Mouse (Mus musculus) adrenal gland, postnatal 4 days (tissue): ENCODE results near the gene Slc43a1. TPM values are rescaled to one million over a fixed set of nuclear protein-coding genes. Genes with fewer than 3 reads are reported as not detected.
"Not testable (repeated sequence)": the region's sequence is repeated elsewhere in the genome, so short reads cannot be mapped to it uniquely, and the experiment has no call there.

Source experiments
- DNase-seq, 2 experiments: peaks; one replicate each; pipeline ENCODE4 v3.0.0; 2021 to 2022; ENCODE audit warnings: low spot score in 2 of 2, mixed read lengths in 2 of 2
- long read RNA-seq, 2 experiments: library from polyadenylated mRNA; stranded (forward); transcript quantifications; one replicate each; pipeline ENCODE4 v2.0.0; 2021
- total RNA-seq, 2 experiments: library from RNA; stranded (reverse); gene quantifications; 2 replicates each; pipeline ENCODE4 v1.2.3; 2021

The Slc43a1 gene
- 10 to 100 TPM in 1 of 2 experiments, 1 to 10 TPM in 1; 8.8 to 11.1 TPM for total RNA-seq
- long read RNA-seq, experiment 1, partial matches to known transcripts: 0 of 4 reads
- long read RNA-seq, experiment 1, other reads (novel, unspliced or antisense): 0 of 4 reads
- long read RNA-seq, experiment 2, transcript Slc43a1-203 (14 exons, 2,487 nt): major isoform, 6 of 13 reads
- long read RNA-seq, experiment 2, partial matches to known transcripts: 2 of 13 reads
- long read RNA-seq, experiment 2, other reads (novel, unspliced or antisense): 2 of 13 reads

- no peak for DNase-seq
These were observed at the start of gene Slc43a1 for GRCm38 (mm10) chr2:84838593-84838949. Gene Slc43a1 (plus strand): TSS chr2:84838850.

- no peak for DNase-seq
These were observed 48.2 kb upstream of the Slc43a1 start for GRCm38 (mm10) chr2:84790418-84790817.

- DNase-seq: no peak
These were observed 46.1 kb upstream of the Slc43a1 start for GRCm38 (mm10) chr2:84792516-84792915.

- no peak for DNase-seq
These were observed 45.5 kb upstream of the Slc43a1 start for GRCm38 (mm10) chr2:84793154-84793553.

- DNase-seq: no peak
These were observed 44.8 kb upstream of the Slc43a1 start for GRCm38 (mm10) chr2:84793871-84794270.

- DNase-seq: peak; percentile 43 to 62
These were observed 40.7 kb upstream of the Slc43a1 start for GRCm38 (mm10) chr2:84797833-84798492.

GRCm38 (mm10) chr2:84798493-84798921, 40.1 kb upstream of the Slc43a1 start, which contains the start of gene Ube2l6:
Gene Ube2l6 (plus strand): TSS chr2:84798828.
- peak; percentile 32 to 55 for DNase-seq

GRCm38 (mm10) chr2:84799041-84799561, 39.5 kb upstream of the Slc43a1 start:
- peak in 1 of 2 experiments; percentile 41 for DNase-seq

- DNase-seq: no peak
These were observed 38.3 kb upstream of the Slc43a1 start for GRCm38 (mm10) chr2:84800304-84800703.

- not testable (repeated sequence) for DNase-seq
These were observed 37.4 kb upstream of the Slc43a1 start for GRCm38 (mm10) chr2:84801223-84801622.

- no peak for DNase-seq
These were observed 34.7 kb upstream of the Slc43a1 start for GRCm38 (mm10) chr2:84803963-84804362.

GRCm38 (mm10) chr2:84806546-84806945, 32.1 kb upstream of the Slc43a1 start:
- no peak for DNase-seq

- no peak for DNase-seq
These were observed 29.3 kb upstream of the Slc43a1 start for GRCm38 (mm10) chr2:84809330-84809729.

- DNase-seq: no peak
These were observed 28.1 kb upstream of the Slc43a1 start for GRCm38 (mm10) chr2:84810526-84810885.

GRCm38 (mm10) chr2:84810886-84811577, 27.6 kb upstream of the Slc43a1 start:
- DNase-seq: peak; percentile 64 to 73

GRCm38 (mm10) chr2:84811880-84812279, 26.8 kb upstream of the Slc43a1 start:
- DNase-seq: no peak

- no peak for DNase-seq
These were observed 26.0 kb upstream of the Slc43a1 start for GRCm38 (mm10) chr2:84812676-84813075.

GRCm38 (mm10) chr2:84819861-84820260, 18.8 kb upstream of the Slc43a1 start:
- DNase-seq: no peak

- DNase-seq: no peak
These were observed 16.1 kb upstream of the Slc43a1 start, which contains the start of gene Smtnl1 for GRCm38 (mm10) chr2:84822552-84822951. Gene Smtnl1 (minus strand): TSS chr2:84822652.

- no peak for DNase-seq
These were observed 15.4 kb upstream of the Slc43a1 start for GRCm38 (mm10) chr2:84823237-84823636.

- DNase-seq: peak; percentile 36 to 69
These were observed 12.0 kb upstream of the Slc43a1 start, which contains the start of gene Timm10 for GRCm38 (mm10) chr2:84826488-84827282. Gene Timm10 (plus strand): TSS chr2:84826997.
